Mouse (Mus musculus): Measurements from ENCODE around the gene Tmprss5. TPM values are rescaled to one million over a fixed set of nuclear protein-coding genes. Genes with fewer than 3 reads are reported as not detected.

The Tmprss5 gene
- polyA plus RNA-seq, 1 experiment, result not detected

DNA sequence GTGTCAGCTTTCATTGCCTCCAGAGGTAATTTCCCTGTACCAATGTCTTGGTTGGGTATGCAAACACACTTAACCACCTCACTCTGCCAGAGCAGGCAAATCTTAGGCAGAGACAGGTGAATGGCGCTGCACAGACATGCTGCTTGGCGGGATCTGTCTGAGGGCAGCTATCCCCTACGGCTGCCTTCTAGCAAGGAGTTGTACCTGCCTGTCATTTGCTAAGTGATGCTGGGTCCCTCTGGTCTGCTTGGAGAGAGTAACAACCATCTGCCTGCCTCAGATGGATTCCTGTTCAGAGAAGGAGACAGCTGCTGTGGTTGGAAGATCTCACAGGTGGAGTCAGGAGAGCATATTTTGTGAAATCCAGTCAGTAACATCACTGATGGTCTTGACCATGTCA, 62.8 kb downstream of the Tmprss5 start:
- H3K36me3 ChIP-seq (ENCODE audit: control insufficient read depth), result no peaks in the 10 kb centered on the region
- no peak overlapping the region for H3K4me3 ChIP-seq (replicated peaks)
- no peaks in the 10 kb centered on the region for H3K9me3 ChIP-seq (ENCODE audit: control insufficient read depth, low read length)
- H3K27me3 ChIP-seq (ENCODE audit: control insufficient read depth), result no peaks in the 10 kb centered on the region
- no peak for TF ChIP-seq TAL1 (IDR thresholded peaks at IDR 0.05; ENCODE audit: low read length)
- no peak for TF ChIP-seq GATA1 (IDR thresholded peaks at IDR 0.05; ENCODE audit: low read length)
- no peaks in the 10 kb centered on the region for H3K4me1 ChIP-seq (ENCODE audit: control insufficient read depth)

DNA sequence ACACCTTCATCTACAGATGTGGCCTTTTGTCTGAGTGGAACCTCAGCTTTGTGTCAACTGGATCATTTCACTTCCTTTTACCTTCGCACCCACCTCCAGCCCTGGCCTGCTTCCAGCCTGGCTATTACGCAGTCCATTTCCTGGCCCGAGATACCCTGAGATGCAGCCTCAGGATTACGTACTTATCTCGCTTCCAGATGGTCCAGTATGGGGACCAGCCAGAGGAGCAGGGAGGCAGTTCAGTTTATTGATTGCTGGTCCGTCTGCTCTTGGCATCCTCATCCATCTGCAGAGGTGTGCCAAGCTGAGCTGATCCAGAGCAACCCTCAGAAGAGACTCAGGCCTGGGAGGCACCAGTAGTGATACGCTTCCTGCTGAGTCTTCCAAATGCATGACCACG, 64.7 kb downstream of the Tmprss5 start:
- no peaks in the 10 kb centered on the region for H3K27me3 ChIP-seq (ENCODE audit: control insufficient read depth)
- no peak overlapping the region for H3K4me3 ChIP-seq (replicated peaks)
- H3K36me3 ChIP-seq (ENCODE audit: control insufficient read depth), result no peaks in the 10 kb centered on the region
- no peaks in the 10 kb centered on the region for H3K4me1 ChIP-seq (ENCODE audit: control insufficient read depth)
- no peaks in the 10 kb centered on the region for H3K9me3 ChIP-seq (ENCODE audit: control insufficient read depth, low read length)
- no peak for TF ChIP-seq GATA1 (IDR thresholded peaks at IDR 0.05; ENCODE audit: low read length)
- no peak for TF ChIP-seq TAL1 (IDR thresholded peaks at IDR 0.05; ENCODE audit: low read length)

DNA sequence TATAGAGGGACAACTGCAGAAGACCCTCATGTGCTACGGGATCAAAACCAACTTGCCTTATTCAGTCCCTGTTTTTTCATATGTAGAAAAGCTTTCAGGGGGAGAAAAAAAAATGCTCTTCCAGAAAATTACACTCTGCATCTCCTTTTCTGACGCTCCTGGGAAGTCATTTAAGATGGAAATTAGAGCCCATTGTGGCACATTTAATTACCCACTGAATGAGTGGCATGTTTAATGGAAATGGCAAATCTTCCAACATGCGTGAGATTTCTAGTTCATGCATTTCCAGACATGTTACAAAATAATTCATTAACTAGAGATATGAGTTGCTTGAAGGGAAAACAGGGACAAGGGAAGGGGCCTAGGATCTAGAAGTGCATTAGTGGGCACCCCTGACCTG, 66.0 kb downstream of the Tmprss5 start:
- H3K9me3 ChIP-seq (ENCODE audit: control insufficient read depth, low read length), result no peaks in the 10 kb centered on the region
- H3K27me3 ChIP-seq (ENCODE audit: control insufficient read depth), result no peaks in the 10 kb centered on the region
- TF ChIP-seq TAL1 (IDR thresholded peaks at IDR 0.05; ENCODE audit: low read length), result no peak
- TF ChIP-seq GATA1 (IDR thresholded peaks at IDR 0.05; ENCODE audit: low read length), result no peak
- no peaks in the 10 kb centered on the region for H3K4me1 ChIP-seq (ENCODE audit: control insufficient read depth)
- H3K36me3 ChIP-seq (ENCODE audit: control insufficient read depth), result no peaks in the 10 kb centered on the region
- no peak overlapping the region for H3K4me3 ChIP-seq (replicated peaks)

Other genes with a start within 250 kb of the Tmprss5 start
- gene Zbtb16, start 245.0 kb upstream of the Tmprss5 start, polyA plus RNA-seq (2012), result 0.02 TPM in 2 replicates
- 0.03 TPM in 1 of 2 replicates, not detected in the other for gene Htr3a, start 170.2 kb upstream of the Tmprss5 start, polyA plus RNA-seq (2012)
- gene Htr3b, start 116.3 kb upstream of the Tmprss5 start, polyA plus RNA-seq (2012), result not detected in 2 replicates
- gene Usp28, start 95.9 kb upstream of the Tmprss5 start, polyA plus RNA-seq (2012), result 0.02 and 0.10 TPM in 2 replicates
- gene Zw10, start 25.6 kb upstream of the Tmprss5 start, polyA plus RNA-seq (2012), result 0.33 and 0.57 TPM in 2 replicates
- gene Gm4894, start 169.3 kb downstream of the Tmprss5 start, polyA plus RNA-seq (2012), result not detected in 2 replicates